Mouse (Mus musculus) intestine, postnatal 0 days (tissue): ENCODE results near the gene Shisa4. TPM values are rescaled to one million over a fixed set of nuclear protein-coding genes. Genes with fewer than 3 reads are reported as not detected.

Source experiments
- ATAC-seq: fragments of 200-750 bp; cut with Nextera tagmentation; 2 replicates; pipeline ENCODE4 v1.8.0; 2017; ENCODE audit warnings: mild to moderate bottlenecking, moderate TSS enrichment, moderate library complexity
- H3K27ac ChIP-seq: fragments of 300-500 bp; sonication (generic); 2 replicates; pipeline ENCODE4 v1.5.1; 2014; ENCODE audit warnings: mild to moderate bottlenecking, low read depth, low read length, moderate library complexity
- H3K27me3 ChIP-seq: fragments of 300-500 bp; sonication (generic); replicated peaks from 2 replicates; pipeline ENCODE4 v1.6.1; 2014; ENCODE audit warnings: low read length, mixed read lengths; ENCODE audit not compliant: control insufficient read depth, insufficient read depth
- H3K36me3 ChIP-seq: fragments of 300-500 bp; sonication (generic); 2 replicates; pipeline ENCODE4 v1.6.1; 2014; ENCODE audit warnings: mild to moderate bottlenecking, moderate library complexity; ENCODE audit not compliant: control insufficient read depth, insufficient read depth
- H3K4me1 ChIP-seq: fragments of 300-500 bp; sonication (generic); replicated peaks from 2 replicates; pipeline ENCODE4 v1.6.1; 2014; ENCODE audit warnings: antibody characterized with exemption, low read length, mixed read lengths; ENCODE audit not compliant: control insufficient read depth, insufficient read depth
- H3K4me2 ChIP-seq: fragments of 300-500 bp; sonication (generic); replicated peaks from 2 replicates; pipeline ENCODE4 v1.6.1; 2014; ENCODE audit warnings: low read depth, mild to moderate bottlenecking, moderate library complexity
- H3K4me3 ChIP-seq: fragments of 300-500 bp; sonication (generic); 2 replicates; pipeline ENCODE4 v1.5.1; 2014; ENCODE audit warnings: low read depth, low read length
- H3K9ac ChIP-seq: fragments of 300-500 bp; sonication (generic); 2 replicates; pipeline ENCODE4 v1.6.1; 2014; ENCODE audit warnings: mild to moderate bottlenecking, low read depth, low read length
- H3K9me3 ChIP-seq: fragments of 300-500 bp; sonication (generic); 2 replicates; pipeline ENCODE4 v1.6.1; 2016; ENCODE audit warnings: mixed run types; ENCODE audit not compliant: control insufficient read depth
- CTCF ChIP-seq: sonication (generic); IDR thresholded peaks from 2 replicates; pipeline ENCODE4 v1.5.1; 2016; ENCODE audit warnings: low read depth, mild to moderate bottlenecking, control low read depth, antibody characterized with exemption, moderate library complexity
- WGBS: fragments of 180-500 bp; shearing (Covaris S2); extraction: QIAGEN DNeasy Blood & Tissue Kit; methylation state at CpG from one replicate; pipeline ENCODE4 v1.1.7; 2014; 5-methylcytosine and 5-hydroxymethylcytosine counted together
- polyA plus RNA-seq: library from polyadenylated mRNA; unstranded; fragments of >200 nt; fragmentation: Nextera tagmentation; extraction: Ambion mirVana; gene quantifications from 2 replicates; pipeline ENCODE4 v1.2.1, GENCODE M21; 2015

Gene Shisa4
- polyA plus RNA-seq, 1 experiment from 2014 or later = 12.4 TPM

DNA sequence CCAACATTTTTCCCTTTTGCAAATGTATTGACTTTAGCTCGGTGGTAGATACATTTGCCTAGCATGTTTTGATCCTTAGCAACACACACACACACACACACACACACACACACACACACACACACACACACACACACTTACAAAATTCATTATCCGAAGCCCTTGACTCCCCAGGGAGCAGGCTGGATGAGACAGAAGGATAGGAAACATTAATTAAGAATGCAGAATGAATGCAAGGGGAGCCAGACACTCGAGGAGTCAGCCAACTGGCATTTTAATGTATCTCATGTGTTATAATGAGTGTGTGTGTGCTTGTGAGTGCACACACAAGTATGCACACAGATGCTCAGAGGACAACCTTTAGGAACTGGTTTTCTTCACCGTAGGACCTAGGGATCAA lies 13.5 kb downstream of the Shisa4 start:
- Histone ChIP-seq H3K36me3 (0 out of 2 replicates have a peak, but pooled peaks cover 5% of the 10 kb centered on the region), H3K4me1 (peaks cover 3% of the 10 kb centered on the region; the same call in 1 of the 2 replicates), H3K9ac (no peak overlapping the region), H3K27ac (no peak overlapping the region), H3K4me2 (no peak overlapping the region), H3K9me3 (no peaks in the 10 kb centered on the region), H3K4me3 (no peak overlapping the region), H3K27me3 (no peaks in the 10 kb centered on the region)
- WGBS = 80% methylated on average over 4 of the region's 4 CpGs
- ATAC-seq = no peak
- no peak for TF ChIP-seq CTCF

DNA sequence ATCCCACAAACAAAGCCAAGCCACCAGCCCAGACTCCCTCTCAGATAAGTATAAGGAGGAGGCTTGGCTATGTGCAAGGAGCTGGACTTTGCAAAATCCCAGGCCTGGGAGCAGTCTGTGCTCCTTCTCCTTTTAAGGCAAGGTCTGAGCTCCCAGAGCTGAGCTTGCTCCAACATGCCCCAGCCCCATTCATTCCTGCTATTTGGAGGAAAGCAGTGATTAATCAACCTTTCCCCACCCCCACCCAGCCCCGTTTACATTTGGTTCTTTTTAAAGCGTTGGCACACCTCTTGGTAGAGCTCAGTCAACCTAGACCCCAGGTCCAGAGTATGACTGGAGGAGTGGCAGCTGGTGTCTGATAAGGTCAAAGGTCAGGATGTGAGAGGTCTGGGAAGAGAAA lies 16.0 kb downstream of the Shisa4 start:
- Histone ChIP-seq H3K27ac (no peak overlapping the region), H3K4me3 (no peak overlapping the region), H3K36me3 (0 out of 2 replicates have a peak, but pooled peaks cover 5% of the 10 kb centered on the region), H3K9ac (no peak overlapping the region), H3K4me2 (no peak overlapping the region), H3K9me3 (no peaks in the 10 kb centered on the region), H3K27me3 (no peaks in the 10 kb centered on the region), H3K4me1 (peaks cover 3% of the 10 kb centered on the region; the same call in 1 of the 2 replicates)
- no peak for TF ChIP-seq CTCF
- peak; percentile 51 for ATAC-seq
- 14% methylated on average over 2 of the region's 2 CpGs for WGBS

DNA sequence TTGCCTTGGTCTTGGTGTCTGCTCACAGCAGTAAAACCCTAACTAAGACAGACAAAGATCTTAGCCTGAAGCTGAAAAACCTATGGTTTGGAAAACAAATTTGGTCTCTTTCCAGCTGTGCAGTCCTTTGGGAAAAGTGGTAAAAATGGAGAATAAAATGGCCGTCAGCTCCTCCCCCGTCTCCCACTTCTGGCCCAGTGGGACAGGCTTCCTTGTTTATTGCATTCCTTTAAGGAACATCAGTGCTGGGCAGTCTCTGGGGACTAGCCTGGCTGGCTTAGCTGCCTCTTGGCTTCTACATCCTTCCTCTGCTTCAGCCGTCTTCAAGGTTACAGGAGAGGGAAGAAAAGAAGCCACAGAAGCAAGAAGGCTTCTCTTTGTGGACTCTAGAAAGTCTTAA lies 23.1 kb downstream of the Shisa4 start:
- H3K36me3 ChIP-seq = no peaks in the 10 kb centered on the region
- WGBS = 58% methylated on average over 3 of the region's 3 CpGs
- peaks cover 2% of the 10 kb centered on the region; the same call in 1 of the 2 replicates for H3K4me1 ChIP-seq
- H3K4me3 ChIP-seq = no peak overlapping the region
- TF ChIP-seq CTCF = no peak
- ATAC-seq = no peak
- H3K9me3 ChIP-seq = no peaks in the 10 kb centered on the region
- H3K27ac ChIP-seq = no peak overlapping the region
- H3K27me3 ChIP-seq = no peaks in the 10 kb centered on the region
- H3K4me2 ChIP-seq = no peak overlapping the region
- H3K9ac ChIP-seq = no peak overlapping the region

DNA sequence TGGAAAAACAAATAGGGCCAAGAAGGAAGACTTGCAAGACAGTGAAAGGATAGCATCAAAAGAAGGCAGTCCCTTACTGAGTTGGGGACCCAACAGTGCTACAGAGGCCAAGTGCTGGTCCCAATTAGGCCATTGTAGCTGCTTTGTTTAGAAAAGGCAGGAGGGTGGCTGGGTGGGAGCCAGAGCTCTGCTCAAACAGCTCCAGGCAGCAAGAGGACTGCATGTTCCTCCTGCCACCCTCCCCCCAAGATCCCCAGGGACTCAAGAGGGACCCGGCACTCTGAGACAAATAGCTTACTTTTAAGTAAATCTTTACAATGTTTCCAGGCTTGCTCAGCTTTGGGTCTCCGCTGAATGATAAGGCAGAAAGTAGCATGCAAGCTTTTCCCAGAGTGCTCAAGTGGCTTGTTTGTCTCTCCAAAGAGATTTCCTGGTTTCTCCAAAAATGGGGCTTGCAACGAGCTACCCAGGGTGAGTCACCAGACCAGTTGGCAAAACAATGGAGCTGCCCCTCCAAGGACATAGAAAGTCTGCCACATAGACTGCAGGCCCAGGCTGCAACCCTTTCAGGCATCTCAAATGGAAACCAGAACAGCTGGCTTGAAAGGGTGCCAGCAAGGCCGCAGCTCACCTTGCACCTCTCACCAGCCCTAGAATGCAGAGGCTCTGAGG lies 27.4 kb downstream of the Shisa4 start:
- Histone ChIP-seq H3K4me2 (no peak overlapping the region), H3K9ac (no peak overlapping the region)
- ATAC-seq = no peak

DNA sequence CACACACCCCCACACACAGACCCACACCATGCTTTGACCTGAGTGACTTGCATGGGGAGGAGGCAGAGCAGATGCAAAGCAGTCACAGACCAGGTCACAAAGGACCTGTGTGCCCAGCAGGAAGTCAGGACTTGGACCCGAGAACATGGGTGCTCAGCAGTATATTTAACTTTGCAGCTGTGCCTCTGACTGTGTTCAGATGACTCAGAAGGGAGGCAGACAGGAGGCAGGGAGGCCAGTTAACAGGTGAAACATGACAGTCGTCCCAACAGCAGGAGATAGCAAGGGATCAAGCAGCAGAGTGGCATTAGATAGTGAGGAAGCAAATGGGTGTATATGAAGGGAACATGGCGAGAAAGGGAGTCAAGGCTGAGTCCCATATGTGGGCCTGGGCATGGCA lies 28.1 kb downstream of the Shisa4 start:
- Histone ChIP-seq H3K36me3 (no peaks in the 10 kb centered on the region), H3K9me3 (no peaks in the 10 kb centered on the region), H3K27me3 (no peaks in the 10 kb centered on the region), H3K9ac (no peak overlapping the region), H3K4me1 (peaks cover 4% of the 10 kb centered on the region; the same call in 1 of the 2 replicates), H3K27ac (no peak overlapping the region), H3K4me2 (no peak overlapping the region), H3K4me3 (no peak overlapping the region)
- TF ChIP-seq CTCF = no peak
- ATAC-seq = no peak
- WGBS = 62% methylated on average over 3 of the region's 3 CpGs

More for the DNA sequence above, 27.4 kb downstream of the Shisa4 start:
- no peaks in the 10 kb centered on the region for H3K9me3 ChIP-seq
- no peak for TF ChIP-seq CTCF
- H3K27me3 ChIP-seq = no peaks in the 10 kb centered on the region
- WGBS = 41% methylated on average over 4 of the region's 4 CpGs
- no peak overlapping the region; the same call in 1 of the 2 replicates for H3K27ac ChIP-seq
- peaks cover 4% of the 10 kb centered on the region; the same call in 1 of the 2 replicates for H3K4me1 ChIP-seq
- no peak overlapping the region for H3K4me3 ChIP-seq
- no peaks in the 10 kb centered on the region for H3K36me3 ChIP-seq

DNA sequence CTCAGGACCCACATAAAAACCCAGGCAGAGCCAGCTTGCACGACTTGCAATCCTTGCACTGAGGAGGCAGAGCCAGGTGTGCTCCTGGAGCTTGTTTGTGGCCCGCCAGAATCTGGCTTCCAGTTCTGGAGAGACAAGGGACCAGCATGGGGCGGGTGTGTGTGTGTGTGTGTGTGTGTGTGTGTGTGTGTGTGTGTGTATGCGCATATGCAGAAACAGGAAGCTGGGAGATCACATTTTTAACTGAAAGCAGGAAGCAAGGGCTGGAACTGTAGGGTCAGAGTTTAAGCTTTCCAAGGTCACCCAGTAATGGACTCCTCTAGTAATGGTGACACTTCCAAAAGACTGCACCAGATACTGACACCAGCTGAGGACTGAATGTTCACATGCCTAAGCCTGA lies 31.0 kb downstream of the Shisa4 start:
- H3K4me1 ChIP-seq = peaks cover 4% of the 10 kb centered on the region; the same call in 1 of the 2 replicates
- no peak overlapping the region for H3K9ac ChIP-seq
- no peak for TF ChIP-seq CTCF
- no peaks in the 10 kb centered on the region for H3K36me3 ChIP-seq
- WGBS = 67% methylated on average over 4 of the region's 4 CpGs
- H3K9me3 ChIP-seq = no peaks in the 10 kb centered on the region
- no peaks in the 10 kb centered on the region for H3K27me3 ChIP-seq
- ATAC-seq = no peak
- no peak overlapping the region for H3K27ac ChIP-seq
- no peak overlapping the region for H3K4me3 ChIP-seq
- H3K4me2 ChIP-seq = no peak overlapping the region
